Mouse (Mus musculus) embryonic facial prominence, embryonic 10.5 days (tissue): ENCODE measurements around the gene Vmn1r77. TPM values are rescaled to one million over a fixed set of nuclear protein-coding genes. Genes with fewer than 3 reads are reported as not detected.
"Not testable (repeated sequence)": the region's sequence is repeated elsewhere in the genome, so short reads cannot be mapped to it uniquely, and the experiment has no call there.

Experiments
- DNase-seq: peaks from one replicate; pipeline ENCODE4 v3.0.0-alpha.2; 2017; ENCODE audit warnings: low spot score
- H3K27ac ChIP-seq: fragments of 300-500 bp; sonication (generic); replicated peaks from 2 replicates; pipeline ENCODE4 v1.5.1; 2016; ENCODE audit warnings: mild to moderate bottlenecking
- H3K27me3 ChIP-seq: fragments of 300-500 bp; sonication (generic); replicated peaks from 2 replicates; pipeline ENCODE4 v1.6.1; 2016; ENCODE audit warnings: low read depth, mild to moderate bottlenecking; ENCODE audit not compliant: poor library complexity, severe bottlenecking
- H3K36me3 ChIP-seq: fragments of 300-500 bp; sonication (generic); replicated peaks from 2 replicates; pipeline ENCODE4 v1.6.1; 2016; ENCODE audit warnings: mild to moderate bottlenecking, moderate library complexity
- H3K4me1 ChIP-seq: fragments of 300-500 bp; sonication (generic); 2 replicates; pipeline ENCODE4 v1.6.1; 2016
- H3K4me3 ChIP-seq: fragments of 300-500 bp; sonication (generic); 2 replicates; pipeline ENCODE4 v1.5.1; 2016; ENCODE audit warnings: mild to moderate bottlenecking, moderate library complexity
- H3K9me3 ChIP-seq: fragments of 300-500 bp; sonication (generic); 2 replicates; pipeline ENCODE4 v1.6.1; 2016; ENCODE audit warnings: mild to moderate bottlenecking
- WGBS: fragments of 180-500 bp; shearing (Covaris S2); methylation state at CpG from one replicate; pipeline ENCODE4 v1.1.7; 2016; 5-methylcytosine and 5-hydroxymethylcytosine counted together
- polyA plus RNA-seq: library from polyadenylated mRNA; unstranded; fragments of >200 nt; fragmentation: Nextera tagmentation; extraction: Ambion mirVana; gene quantifications from 2 replicates; pipeline ENCODE4 v1.2.1, GENCODE M21; 2016

Vmn1r77 gene
- polyA plus RNA-seq, result not detected in 2 replicates

- H3K9me3 ChIP-seq, result peaks cover 22% of the 10 kb centered on the region; the same call in 1 of the 2 replicates
- H3K36me3 ChIP-seq, H3K4me1 ChIP-seq, H3K27ac ChIP-seq, DNase-seq, H3K4me3 ChIP-seq, H3K27me3 ChIP-seq: not testable (repeated sequence)
Observed at GRCm38 (mm10) chr7:12036452-12036851, at the start of gene Vmn1r77. TSS of gene Vmn1r77 (plus strand) at chr7:12036752.

DNA sequence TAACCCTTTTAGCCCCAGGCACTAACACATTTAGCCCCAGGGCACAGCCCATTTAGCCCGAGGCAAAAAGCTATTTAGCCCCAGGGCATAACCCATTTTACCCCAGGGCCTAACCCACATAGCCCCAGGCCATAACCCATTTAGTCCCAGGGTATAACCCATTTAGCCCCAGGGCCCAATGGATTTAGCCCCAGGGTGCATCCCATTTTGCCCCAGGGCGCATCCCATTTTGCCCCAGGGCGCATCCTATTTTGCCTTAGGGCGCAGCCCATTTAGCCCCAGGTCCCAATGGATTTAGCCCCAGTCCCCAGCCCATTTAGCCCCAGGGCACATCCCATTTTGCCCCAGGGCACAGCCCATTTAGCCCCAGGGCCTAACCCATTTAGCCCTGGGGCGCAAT is 25.1 kb upstream of the Vmn1r77 start:
- H3K4me1 ChIP-seq, H3K27ac ChIP-seq, H3K36me3 ChIP-seq, DNase-seq, H3K27me3 ChIP-seq, H3K4me3 ChIP-seq: not testable (repeated sequence)
- WGBS, result 92% methylated on average over 5 of the region's 5 CpGs
- peaks cover 20% of the 10 kb centered on the region for H3K9me3 ChIP-seq

- not testable (repeated sequence) for H3K27ac ChIP-seq, H3K36me3 ChIP-seq, H3K4me3 ChIP-seq, H3K27me3 ChIP-seq, DNase-seq, H3K4me1 ChIP-seq
- H3K9me3 ChIP-seq, result peaks cover 11% of the 10 kb centered on the region
- WGBS, result 87% methylated on average over 3 of the region's 3 CpGs
Observed at GRCm38 (mm10) chr7:12012392-12012791, 24.2 kb upstream of the Vmn1r77 start.

DNA sequence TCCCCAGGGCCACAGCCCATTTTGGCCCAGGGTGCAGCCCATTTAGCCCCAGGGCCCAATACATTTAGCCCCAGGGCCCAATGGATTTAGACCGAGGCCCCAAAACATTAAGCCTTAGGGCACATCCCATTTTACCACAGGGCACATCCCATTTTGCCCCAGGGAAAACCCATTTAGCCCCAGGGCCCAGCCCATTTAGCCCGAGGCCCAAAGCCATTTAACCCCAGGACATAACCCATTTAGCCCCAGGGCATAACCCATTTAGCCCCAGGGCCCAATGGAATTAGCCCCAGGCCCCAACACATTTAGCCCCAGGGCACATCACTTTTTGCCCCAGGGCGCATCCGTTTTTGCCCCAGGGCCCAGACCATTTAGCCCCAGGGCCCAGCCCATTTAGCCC is 23.4 kb upstream of the Vmn1r77 start:
- H3K27ac ChIP-seq, result no peak overlapping the region
- peaks cover 9% of the 10 kb centered on the region for H3K9me3 ChIP-seq
- H3K27me3 ChIP-seq, result no peaks in the 10 kb centered on the region
- H3K36me3 ChIP-seq, result no peaks in the 10 kb centered on the region
- H3K4me1 ChIP-seq, result no peaks in the 10 kb centered on the region
- no peak for DNase-seq
- WGBS, result 80% methylated on average over 4 of the region's 4 CpGs
- H3K4me3 ChIP-seq, result no peak overlapping the region

DNA sequence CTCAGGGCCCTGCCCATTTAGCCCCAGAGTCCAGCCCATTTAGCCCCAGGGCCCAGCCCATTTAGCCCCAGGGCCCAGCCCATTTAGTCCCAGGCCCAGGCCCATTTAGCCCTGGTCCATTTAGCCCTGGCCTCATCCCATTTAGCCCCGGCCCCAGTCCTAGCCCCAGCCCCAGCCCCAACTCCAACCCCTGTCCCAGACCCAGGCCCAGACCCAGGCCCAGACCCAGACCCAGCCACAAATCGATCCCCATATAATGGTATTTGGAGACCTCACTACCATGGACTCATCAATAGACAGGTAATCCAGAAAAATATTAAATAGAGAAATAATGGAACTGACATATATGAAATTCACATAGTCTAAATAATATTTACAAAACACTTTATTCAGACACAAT is 18.7 kb upstream of the Vmn1r77 start:
- not testable (repeated sequence) for H3K27me3 ChIP-seq, H3K4me1 ChIP-seq, H3K36me3 ChIP-seq, H3K9me3 ChIP-seq, H3K27ac ChIP-seq, DNase-seq, H3K4me3 ChIP-seq
- 80% methylated on average over 2 of the region's 2 CpGs for WGBS

GRCm38 (mm10) chr7:12040664-12041063 is 4.1 kb downstream of the Vmn1r77 start:
- Histone ChIP-seq H3K27me3 (no peaks in the 10 kb centered on the region), H3K27ac (no peak overlapping the region)
- WGBS, result 83% methylated on average over 2 of the region's 2 CpGs

More at GRCm38 (mm10) chr7:12040664-12041063, 4.1 kb downstream of the Vmn1r77 start:
- no peak overlapping the region for H3K4me3 ChIP-seq
- H3K4me1 ChIP-seq, result no peaks in the 10 kb centered on the region
- no peak for DNase-seq
- no peaks in the 10 kb centered on the region for H3K36me3 ChIP-seq
- H3K9me3 ChIP-seq, result peaks cover 26% of the 10 kb centered on the region; the same call in 1 of the 2 replicates

Other genes starting within 250 kb of the Vmn1r77 start
- gene Vmn1r74, start 202.8 kb upstream of the Vmn1r77 start, polyA plus RNA-seq, result not detected in 2 replicates
- not detected in 2 replicates for gene Vmn1r75, start 162.1 kb upstream of the Vmn1r77 start, polyA plus RNA-seq
- gene Vmn1r76, start 98.5 kb upstream of the Vmn1r77 start, polyA plus RNA-seq, result not detected in 2 replicates
- gene Vmn1r78, start 113.5 kb downstream of the Vmn1r77 start, polyA plus RNA-seq, result not detected in 2 replicates
- gene Vmn1r79, start 134.5 kb downstream of the Vmn1r77 start, polyA plus RNA-seq, result not detected in 2 replicates
- gene Vmn1r80, start 152.5 kb downstream of the Vmn1r77 start, polyA plus RNA-seq, result not detected in 2 replicates
- gene Vmn1r81, start 231.5 kb downstream of the Vmn1r77 start, polyA plus RNA-seq, result not detected in 2 replicates